Mouse (Mus musculus) liver, adult 2 months (tissue): ENCODE results near the gene Ddi2. TPM values are rescaled to one million over a fixed set of nuclear protein-coding genes. Genes with fewer than 3 reads are reported as not detected.
A peak's percentile ranks its signal among the peaks of the same experiment; 100 is the strongest.

Experiments
- DNase-seq: peaks from one replicate; pipeline ENCODE4 v3.0.0-alpha.2; 2011; ENCODE audit warnings: low read depth, low spot score; ENCODE audit errors: extremely low read depth
- H3K27ac ChIP-seq: fragments of 200-500 bp; replicated peaks from 2 replicates; pipeline ENCODE4 v1.5.1; 2012; ENCODE audit warnings: low read depth, mild to moderate bottlenecking, control low read depth, inconsistent platforms, low read length; ENCODE audit not compliant: insufficient read depth
- H3K27me3 ChIP-seq: fragments of 200-500 bp; 2 replicates; pipeline ENCODE4 v1.6.1; 2012; ENCODE audit warnings: mild to moderate bottlenecking, moderate library complexity, low read length, inconsistent platforms; ENCODE audit not compliant: control insufficient read depth, insufficient read depth
- H3K36me3 ChIP-seq: fragments of 200-500 bp; 2 replicates; pipeline ENCODE4 v1.6.1; 2012; ENCODE audit warnings: low read length, inconsistent platforms; ENCODE audit not compliant: control insufficient read depth, insufficient read depth
- H3K4me1 ChIP-seq: fragments of 200-500 bp; 2 replicates; pipeline ENCODE4 v1.6.1; 2011; ENCODE audit warnings: low read length; ENCODE audit not compliant: control insufficient read depth, insufficient read depth
- H3K4me3 ChIP-seq: fragments of 200-500 bp; 2 replicates; pipeline ENCODE4 v1.5.1; 2011; ENCODE audit warnings: low read depth, mild to moderate bottlenecking, control low read depth, low read length, moderate library complexity; ENCODE audit not compliant: insufficient read depth
- H3K79me2 ChIP-seq: fragments of 200-500 bp; 2 replicates; pipeline ENCODE4 v1.6.1; 2012; ENCODE audit warnings: inconsistent platforms, mild to moderate bottlenecking, low read length, moderate library complexity; ENCODE audit not compliant: control insufficient read depth, insufficient read depth
- H3K9ac ChIP-seq: fragments of 200-500 bp; 2 replicates; pipeline ENCODE4 v1.6.1; 2012; ENCODE audit warnings: low read depth, mild to moderate bottlenecking, control low read depth, inconsistent platforms, low read length
- CTCF ChIP-seq: fragments of 200-500 bp; IDR thresholded peaks from 2 replicates; pipeline ENCODE4 v1.5.1; 2011; ENCODE audit warnings: low read depth, low read length, control low read depth
- POLR2A ChIP-seq: fragments of 200-500 bp; IDR thresholded peaks from 2 replicates; pipeline ENCODE4 v1.6.1; 2011; ENCODE audit warnings: low read length, control low read depth; ENCODE audit not compliant: insufficient read depth; ENCODE audit errors: extremely low read depth
- WGBS: fragments of 180-500 bp; shearing (Covaris S2); methylation state at CpG from one replicate; pipeline ENCODE4 v1.1.7; 2018; 5-methylcytosine and 5-hydroxymethylcytosine counted together
- polyA plus RNA-seq: library from polyadenylated mRNA; depleted of rRNA; stranded (reverse); fragments of >200 nt; gene quantifications from 2 replicates; pipeline ENCODE4 v1.2.3, GENCODE M21; 2012
- total RNA-seq: library from RNA; depleted of rRNA; stranded (reverse); fragments of >200 nt; gene quantifications from 2 replicates; pipeline ENCODE4 v1.2.3, GENCODE M21; 2014

Gene Ddi2
- total and polyA plus RNA-seq, 2 experiments = 51.2 to 59.2 TPM

- TF ChIP-seq POLR2A (no peak), CTCF (no peak)
- WGBS = 1% methylated on average over 47 of the region's 47 CpGs
Measured at GRCm38 (mm10) chr4:141663122-141663931, 59.9 kb downstream of the Ddi2 start.

GRCm38 (mm10) chr4:141660884-141661283 lies 62.3 kb downstream of the Ddi2 start:
- no peak for TF ChIP-seq CTCF
- TF ChIP-seq POLR2A = no peak
- Histone ChIP-seq H3K4me3 (no peak overlapping the region), H3K79me2 (peaks cover 13% of the 10 kb centered on the region; the same call in 1 of the 2 replicates), H3K27ac (no peak overlapping the region), H3K27me3 (no peaks in the 10 kb centered on the region), H3K4me1 (peaks cover 20% of the 10 kb centered on the region), H3K36me3 (no peaks in the 10 kb centered on the region), H3K9ac (no peak overlapping the region)
- 99% methylated on average over 11 of the region's 11 CpGs for WGBS
- no peak for DNase-seq

More at GRCm38 (mm10) chr4:141663122-141663931, 59.9 kb downstream of the Ddi2 start:
- Histone ChIP-seq H3K27me3 (no peaks in the 10 kb centered on the region), H3K36me3 (no peaks in the 10 kb centered on the region), H3K4me1 (peaks cover 10% of the 10 kb centered on the region), H3K27ac (peak overlapping the region; percentile 39; the same call in 1 of the 2 replicates), H3K79me2 (peaks cover 6% of the 10 kb centered on the region; the same call in 1 of the 2 replicates), H3K9ac (peak overlapping the region; percentile 57), H3K4me3 (peak overlapping the region; percentile 60)
- no peak for DNase-seq

- Histone ChIP-seq H3K9ac (no peak overlapping the region), H3K27me3 (no peaks in the 10 kb centered on the region), H3K27ac (no peak overlapping the region), H3K4me1 (peaks cover 20% of the 10 kb centered on the region), H3K36me3 (no peaks in the 10 kb centered on the region), H3K79me2 (peaks cover 13% of the 10 kb centered on the region; the same call in 1 of the 2 replicates), H3K4me3 (no peak overlapping the region)
- 85% methylated on average over 4 of the region's 4 CpGs for WGBS
- DNase-seq = no peak
- TF ChIP-seq POLR2A (no peak), CTCF (peak; percentile 41)
Measured at GRCm38 (mm10) chr4:141659739-141660138, 63.5 kb downstream of the Ddi2 start.

GRCm38 (mm10) chr4:141658846-141659484 lies 64.3 kb downstream of the Ddi2 start:
- Histone ChIP-seq H3K4me1 (peaks cover 17% of the 10 kb centered on the region), H3K9ac (no peak overlapping the region), H3K27ac (no peak overlapping the region), H3K79me2 (peaks cover 15% of the 10 kb centered on the region; the same call in 1 of the 2 replicates), H3K36me3 (no peaks in the 10 kb centered on the region), H3K27me3 (no peaks in the 10 kb centered on the region), H3K4me3 (no peak overlapping the region)
- DNase-seq = no peak
- 78% methylated on average over 6 of the region's 6 CpGs for WGBS
- TF ChIP-seq POLR2A = no peak
- TF ChIP-seq CTCF = no peak

- Histone ChIP-seq H3K36me3 (no peaks in the 10 kb centered on the region), H3K9ac (no peak overlapping the region), H3K27me3 (no peaks in the 10 kb centered on the region), H3K4me3 (no peak overlapping the region), H3K27ac (no peak overlapping the region), H3K4me1 (peaks cover 10% of the 10 kb centered on the region), H3K79me2 (peaks cover 25% of the 10 kb centered on the region; the same call in 1 of the 2 replicates)
- no peak for TF ChIP-seq POLR2A
- TF ChIP-seq CTCF = no peak
- 47% methylated on average over 8 of the region's 8 CpGs for WGBS
- DNase-seq = peak; percentile 54
Measured at GRCm38 (mm10) chr4:141656932-141657331, 66.3 kb downstream of the Ddi2 start.
